Mouse (Mus musculus): ENCODE measurements around the gene Rbm33. TPM values are rescaled to one million over a fixed set of nuclear protein-coding genes. Genes with fewer than 3 reads are reported as not detected.

Rbm33 gene
- polyA plus RNA-seq, 1 experiment from 2014 or later, result 31.4 TPM

DNA sequence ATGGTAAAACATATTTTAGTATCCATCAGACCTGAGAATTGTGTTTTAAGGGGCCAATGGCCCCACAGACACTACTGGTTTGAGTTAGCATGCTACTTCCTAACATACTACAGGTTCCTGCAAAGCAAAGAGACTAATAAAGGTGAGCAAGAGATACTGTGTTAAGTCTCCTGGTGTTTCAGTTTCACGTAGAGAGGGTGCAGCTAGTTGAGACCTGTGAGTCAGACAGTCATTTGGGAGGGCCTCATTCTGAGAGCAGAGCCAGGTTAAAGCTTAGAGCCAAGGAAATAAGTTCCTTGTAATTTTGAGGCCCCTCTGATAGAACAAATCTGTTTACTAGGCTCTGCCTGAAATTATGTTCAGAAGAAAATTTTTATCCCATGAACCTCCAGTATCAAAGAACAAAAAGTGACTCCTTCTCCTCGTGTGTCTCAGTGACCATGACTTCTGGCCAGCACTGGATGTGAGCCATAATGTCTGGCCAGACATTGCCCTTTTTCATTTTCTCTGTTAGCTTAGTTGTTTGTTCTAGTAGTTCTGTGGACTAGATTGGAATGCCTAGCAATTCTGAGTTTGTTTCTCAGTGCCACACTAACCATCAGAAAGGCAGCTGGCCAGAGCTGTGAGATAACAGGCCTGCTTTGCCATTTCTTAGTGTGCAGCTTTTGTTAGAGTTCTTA is 95.2 kb downstream of the Rbm33 start:
- no peaks in the 10 kb centered on the region for H3K27me3 ChIP-seq (ENCODE audit: control insufficient read depth, insufficient read depth, low read length)
- no peaks in the 10 kb centered on the region for H3K9me3 ChIP-seq (ENCODE audit: control insufficient read depth, low read length)
- no peak overlapping the region for H3K9ac ChIP-seq (replicated peaks; ENCODE audit: low read length)
- no peaks in the 10 kb centered on the region for H3K4me1 ChIP-seq (ENCODE audit: control insufficient read depth, insufficient read depth, low read length)
- H3K4me3 ChIP-seq (replicated peaks; ENCODE audit: low read depth, low read length), result no peak overlapping the region
- no peak overlapping the region for H3K4me2 ChIP-seq (ENCODE audit: low read length)
- 88% methylated on average over 2 of the region's 2 CpGs for WGBS
- H3K36me3 ChIP-seq (ENCODE audit: control insufficient read depth, insufficient read depth, low read length), result peaks cover 82% of the 10 kb centered on the region
- no peak for DNase-seq
- ATAC-seq (ENCODE audit: low FRiP score, low TSS enrichment), result no peak
- H3K27ac ChIP-seq (replicated peaks; ENCODE audit: low read depth, low read length), result no peak overlapping the region

GRCm38 (mm10) chr5:28413533-28413932 is 96.6 kb downstream of the Rbm33 start:
- 94% methylated on average over 5 of the region's 5 CpGs for WGBS
- DNase-seq, result no peak
- Histone ChIP-seq H3K36me3 (ENCODE audit: control insufficient read depth, insufficient read depth, low read length) (peaks cover 84% of the 10 kb centered on the region), H3K4me2 (ENCODE audit: low read length) (no peak overlapping the region), H3K4me1 (ENCODE audit: control insufficient read depth, insufficient read depth, low read length) (no peaks in the 10 kb centered on the region), H3K27ac (replicated peaks; ENCODE audit: low read depth, low read length) (no peak overlapping the region), H3K9me3 (ENCODE audit: control insufficient read depth, low read length) (no peaks in the 10 kb centered on the region), H3K4me3 (replicated peaks; ENCODE audit: low read depth, low read length) (no peak overlapping the region), H3K9ac (replicated peaks; ENCODE audit: low read length) (no peak overlapping the region), H3K27me3 (ENCODE audit: control insufficient read depth, insufficient read depth, low read length) (no peaks in the 10 kb centered on the region)
- ATAC-seq (ENCODE audit: low FRiP score, low TSS enrichment), result no peak

DNA sequence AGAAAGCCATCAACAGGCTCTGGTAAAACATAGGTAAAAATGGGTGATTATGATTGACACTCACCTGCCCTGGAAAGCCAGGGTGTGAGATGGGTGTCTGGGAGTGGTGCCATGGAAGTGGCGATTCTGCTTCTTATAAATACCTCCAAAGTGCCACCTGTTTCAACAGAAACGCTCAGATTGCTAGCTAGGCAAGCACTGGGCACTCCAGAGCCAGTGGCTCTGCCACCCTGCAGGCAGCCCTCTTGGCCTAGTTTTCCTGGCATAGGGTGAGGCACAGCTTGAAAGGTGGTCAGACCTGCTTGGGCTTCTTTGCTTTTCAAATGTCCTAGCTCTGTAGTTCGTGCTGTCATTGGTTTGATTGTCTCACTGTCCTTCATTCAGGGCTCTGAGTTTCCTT is 97.2 kb downstream of the Rbm33 start:
- 91% methylated on average over 3 of the region's 3 CpGs for WGBS
- ATAC-seq (ENCODE audit: low FRiP score, low TSS enrichment), result no peak
- Histone ChIP-seq H3K27me3 (ENCODE audit: control insufficient read depth, insufficient read depth, low read length) (no peaks in the 10 kb centered on the region), H3K9me3 (ENCODE audit: control insufficient read depth, low read length) (no peaks in the 10 kb centered on the region), H3K9ac (replicated peaks; ENCODE audit: low read length) (no peak overlapping the region), H3K36me3 (ENCODE audit: control insufficient read depth, insufficient read depth, low read length) (peaks cover 84% of the 10 kb centered on the region), H3K4me1 (ENCODE audit: control insufficient read depth, insufficient read depth, low read length) (no peaks in the 10 kb centered on the region), H3K4me3 (replicated peaks; ENCODE audit: low read depth, low read length) (no peak overlapping the region), H3K4me2 (ENCODE audit: low read length) (no peak overlapping the region), H3K27ac (replicated peaks; ENCODE audit: low read depth, low read length) (no peak overlapping the region)
- no peak for DNase-seq

DNA sequence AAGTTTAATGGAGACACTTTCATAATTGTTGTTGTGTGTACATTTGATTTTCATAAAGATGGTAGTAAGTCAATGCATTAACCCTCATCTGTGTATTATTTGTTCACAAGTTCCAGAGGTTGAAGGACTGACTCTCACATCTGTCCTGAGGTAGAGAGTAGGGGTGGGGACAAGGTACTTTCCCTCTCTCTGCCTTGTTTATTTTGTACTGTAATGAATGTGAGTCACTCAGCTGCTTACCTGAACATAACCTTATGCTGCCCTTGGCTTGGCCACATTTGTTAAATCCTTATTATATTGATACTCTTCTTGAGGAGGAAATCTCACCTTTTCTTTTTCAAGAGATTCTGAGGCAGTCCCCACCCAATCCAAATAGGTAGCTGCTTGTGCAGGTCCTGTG is 99.1 kb downstream of the Rbm33 start:
- Histone ChIP-seq H3K4me1 (ENCODE audit: control insufficient read depth, insufficient read depth, low read length) (no peaks in the 10 kb centered on the region), H3K4me2 (ENCODE audit: low read length) (no peak overlapping the region), H3K4me3 (replicated peaks; ENCODE audit: low read depth, low read length) (no peak overlapping the region), H3K36me3 (ENCODE audit: control insufficient read depth, insufficient read depth, low read length) (peaks cover 83% of the 10 kb centered on the region), H3K27ac (replicated peaks; ENCODE audit: low read depth, low read length) (no peak overlapping the region), H3K27me3 (ENCODE audit: control insufficient read depth, insufficient read depth, low read length) (no peaks in the 10 kb centered on the region), H3K9me3 (ENCODE audit: control insufficient read depth, low read length) (no peaks in the 10 kb centered on the region), H3K9ac (replicated peaks; ENCODE audit: low read length) (no peak overlapping the region)
- ATAC-seq (ENCODE audit: low FRiP score, low TSS enrichment) (no peak), DNase-seq (no peak)

GRCm38 (mm10) chr5:28418734-28419133 is 101.8 kb downstream of the Rbm33 start:
- Histone ChIP-seq H3K4me1 (ENCODE audit: control insufficient read depth, insufficient read depth, low read length) (no peaks in the 10 kb centered on the region), H3K36me3 (ENCODE audit: control insufficient read depth, insufficient read depth, low read length) (peaks cover 57% of the 10 kb centered on the region)

DNA sequence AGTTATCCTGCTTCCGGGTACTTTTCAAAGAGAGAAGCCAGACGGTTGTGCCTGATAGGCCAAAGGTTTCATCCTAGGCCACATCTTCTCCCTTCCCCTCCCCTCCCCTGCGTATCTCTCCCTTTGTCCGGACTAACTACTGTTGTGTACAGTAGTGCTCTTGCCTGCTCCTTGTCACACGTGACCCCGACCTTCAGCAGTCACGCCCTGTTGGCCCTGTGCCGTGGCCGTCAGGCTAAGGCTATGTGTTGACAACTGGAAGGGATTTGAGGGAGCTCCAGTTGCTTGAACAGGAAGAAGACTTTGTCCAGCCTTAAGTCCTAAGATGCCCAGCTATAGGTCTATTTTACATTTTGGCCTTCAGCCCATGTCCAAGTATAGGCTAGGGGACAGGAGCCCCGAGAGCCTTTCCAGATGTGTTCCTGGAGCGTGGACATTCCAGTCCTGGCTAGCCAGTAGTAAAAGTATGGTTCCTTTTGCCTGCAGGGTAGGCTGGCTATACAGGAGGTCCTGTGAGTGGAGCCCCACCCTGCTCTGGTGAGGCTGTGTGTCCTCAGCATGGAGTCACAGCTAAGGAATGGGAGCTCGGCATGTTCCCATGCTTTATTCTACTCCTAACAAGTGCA is 102.8 kb downstream of the Rbm33 start:
- no peak overlapping the region for H3K9ac ChIP-seq (replicated peaks; ENCODE audit: low read length)
- no peaks in the 10 kb centered on the region for H3K27me3 ChIP-seq (ENCODE audit: control insufficient read depth, insufficient read depth, low read length)
- H3K4me3 ChIP-seq (replicated peaks; ENCODE audit: low read depth, low read length), result no peak overlapping the region
- 93% methylated on average over 12 of the region's 12 CpGs for WGBS
- no peaks in the 10 kb centered on the region for H3K4me1 ChIP-seq (ENCODE audit: control insufficient read depth, insufficient read depth, low read length)
- no peak for DNase-seq
- no peak overlapping the region for H3K4me2 ChIP-seq (ENCODE audit: low read length)
- ATAC-seq (ENCODE audit: low FRiP score, low TSS enrichment), result peak; percentile 37; the same call in 1 of the 2 replicates
- peaks cover 47% of the 10 kb centered on the region for H3K36me3 ChIP-seq (ENCODE audit: control insufficient read depth, insufficient read depth, low read length)
- H3K9me3 ChIP-seq (ENCODE audit: control insufficient read depth, low read length), result no peaks in the 10 kb centered on the region
- H3K27ac ChIP-seq (replicated peaks; ENCODE audit: low read depth, low read length), result no peak overlapping the region

More at GRCm38 (mm10) chr5:28418734-28419133, 101.8 kb downstream of the Rbm33 start:
- Histone ChIP-seq H3K4me3 (replicated peaks; ENCODE audit: low read depth, low read length) (no peak overlapping the region), H3K4me2 (ENCODE audit: low read length) (no peak overlapping the region), H3K9ac (replicated peaks; ENCODE audit: low read length) (no peak overlapping the region), H3K9me3 (ENCODE audit: control insufficient read depth, low read length) (no peaks in the 10 kb centered on the region), H3K27ac (replicated peaks; ENCODE audit: low read depth, low read length) (no peak overlapping the region), H3K27me3 (ENCODE audit: control insufficient read depth, insufficient read depth, low read length) (no peaks in the 10 kb centered on the region)
- ATAC-seq (ENCODE audit: low FRiP score, low TSS enrichment) (no peak), DNase-seq (no peak)
- WGBS, result 92% methylated on average over 10 of the region's 10 CpGs

- H3K27me3 ChIP-seq (ENCODE audit: control insufficient read depth, insufficient read depth, low read length), result no peaks in the 10 kb centered on the region
- 68% methylated on average over 4 of the region's 4 CpGs for WGBS
- no peak overlapping the region for H3K27ac ChIP-seq (replicated peaks; ENCODE audit: low read depth, low read length)
These were observed 106.9 kb downstream of the Rbm33 start for GRCm38 (mm10) chr5:28423781-28424180.

GRCm38 (mm10) chr5:28425926-28426325 is 109.0 kb downstream of the Rbm33 start:
- WGBS, result 93% methylated on average over 9 of the region's 9 CpGs
- DNase-seq, result no peak

More at GRCm38 (mm10) chr5:28423781-28424180, 106.9 kb downstream of the Rbm33 start:
- ATAC-seq (ENCODE audit: low FRiP score, low TSS enrichment) (no peak), DNase-seq (no peak)
- no peak overlapping the region for H3K4me3 ChIP-seq (replicated peaks; ENCODE audit: low read depth, low read length)
- H3K4me2 ChIP-seq (ENCODE audit: low read length), result no peak overlapping the region
- H3K36me3 ChIP-seq (ENCODE audit: control insufficient read depth, insufficient read depth, low read length), result peaks cover 16% of the 10 kb centered on the region
- H3K9ac ChIP-seq (replicated peaks; ENCODE audit: low read length), result no peak overlapping the region
- H3K9me3 ChIP-seq (ENCODE audit: control insufficient read depth, low read length), result no peaks in the 10 kb centered on the region
- no peaks in the 10 kb centered on the region for H3K4me1 ChIP-seq (ENCODE audit: control insufficient read depth, insufficient read depth, low read length)

More at GRCm38 (mm10) chr5:28425926-28426325, 109.0 kb downstream of the Rbm33 start:
- no peaks in the 10 kb centered on the region for H3K27me3 ChIP-seq (ENCODE audit: control insufficient read depth, insufficient read depth, low read length)
- H3K4me2 ChIP-seq (ENCODE audit: low read length), result no peak overlapping the region
- H3K9ac ChIP-seq (replicated peaks; ENCODE audit: low read length), result no peak overlapping the region
- no peaks in the 10 kb centered on the region for H3K9me3 ChIP-seq (ENCODE audit: control insufficient read depth, low read length)
- no peak overlapping the region for H3K27ac ChIP-seq (replicated peaks; ENCODE audit: low read depth, low read length)
- no peak overlapping the region for H3K4me3 ChIP-seq (replicated peaks; ENCODE audit: low read depth, low read length)
- ATAC-seq (ENCODE audit: low FRiP score, low TSS enrichment), result no peak
- no peaks in the 10 kb centered on the region for H3K4me1 ChIP-seq (ENCODE audit: control insufficient read depth, insufficient read depth, low read length)
- H3K36me3 ChIP-seq (ENCODE audit: control insufficient read depth, insufficient read depth, low read length), result no peaks in the 10 kb centered on the region
